Mouse (Mus musculus): ENCODE results near the gene Cit. TPM values are rescaled to one million over a fixed set of nuclear protein-coding genes. Genes with fewer than 3 reads are reported as not detected.
A peak's percentile ranks its signal among the peaks of the same experiment; 100 is the strongest.

The Cit gene
- polyA plus RNA-seq, 1 experiment from 2014 or later = 29.3 TPM

GRCm38 (mm10) chr5:116030566-116031189 is 185.6 kb downstream of the Cit start:
- no peak overlapping the region for H3K9ac ChIP-seq
- H3K36me3 ChIP-seq = no peaks in the 10 kb centered on the region
- WGBS = 8% methylated on average over 19 of the region's 19 CpGs
- H3K27ac ChIP-seq = no peak overlapping the region
- H3K27me3 ChIP-seq (replicated peaks) = 0 out of 2 replicates have a peak, but pooled peaks cover 4% of the 10 kb centered on the region
- H3K9me3 ChIP-seq = no peaks in the 10 kb centered on the region
- peak overlapping the region; percentile 25 for H3K4me2 ChIP-seq
- 0 out of 2 replicates have a peak, but pooled peaks cover 6% of the 10 kb centered on the region for H3K4me1 ChIP-seq
- H3K4me3 ChIP-seq (replicated peaks) = no peak overlapping the region
- ATAC-seq (ENCODE audit: insufficient read depth, low FRiP score, low read depth) = no peak

GRCm38 (mm10) chr5:116031190-116031577 is 186.1 kb downstream of the Cit start:
- Histone ChIP-seq H3K9me3 (no peaks in the 10 kb centered on the region), H3K36me3 (no peaks in the 10 kb centered on the region), H3K9ac (no peak overlapping the region), H3K4me2 (peak overlapping the region; percentile 25; the same call in 1 of the 2 replicates), H3K27me3 (replicated peaks) (0 out of 2 replicates have a peak, but pooled peaks cover 8% of the 10 kb centered on the region), H3K4me1 (0 out of 2 replicates have a peak, but pooled peaks cover 6% of the 10 kb centered on the region), H3K4me3 (replicated peaks) (no peak overlapping the region), H3K27ac (no peak overlapping the region)
- WGBS = 3% methylated on average over 14 of the region's 14 CpGs
- ATAC-seq (ENCODE audit: insufficient read depth, low FRiP score, low read depth) = no peak

GRCm38 (mm10) chr5:116036465-116036864 is 191.4 kb downstream of the Cit start:
- H3K9me3 ChIP-seq = no peaks in the 10 kb centered on the region
- H3K4me2 ChIP-seq = no peak overlapping the region
- H3K4me1 ChIP-seq = no peaks in the 10 kb centered on the region
- H3K9ac ChIP-seq = no peak overlapping the region
- 0 out of 2 replicates have a peak, but pooled peaks cover 4% of the 10 kb centered on the region for H3K27me3 ChIP-seq (replicated peaks)
- H3K27ac ChIP-seq = no peak overlapping the region
- 72% methylated on average over 16 of the region's 16 CpGs for WGBS
- no peak overlapping the region for H3K4me3 ChIP-seq (replicated peaks)
- ATAC-seq (ENCODE audit: insufficient read depth, low FRiP score, low read depth) = no peak
- no peaks in the 10 kb centered on the region for H3K36me3 ChIP-seq

GRCm38 (mm10) chr5:116037731-116038130 is 192.7 kb downstream of the Cit start:
- Histone ChIP-seq H3K4me2 (no peak overlapping the region), H3K9me3 (no peaks in the 10 kb centered on the region), H3K4me3 (replicated peaks) (no peak overlapping the region), H3K27ac (no peak overlapping the region), H3K9ac (no peak overlapping the region), H3K4me1 (no peaks in the 10 kb centered on the region), H3K36me3 (no peaks in the 10 kb centered on the region), H3K27me3 (replicated peaks) (0 out of 2 replicates have a peak, but pooled peaks cover 4% of the 10 kb centered on the region)
- 57% methylated on average over 11 of the region's 12 CpGs for WGBS
- no peak for ATAC-seq (ENCODE audit: insufficient read depth, low FRiP score, low read depth)

GRCm38 (mm10) chr5:116039706-116040105 is 194.6 kb downstream of the Cit start:
- H3K27ac ChIP-seq = no peak overlapping the region
- peak overlapping the region; percentile 51 for H3K4me2 ChIP-seq
- no peaks in the 10 kb centered on the region for H3K36me3 ChIP-seq
- H3K9ac ChIP-seq = no peak overlapping the region
- peak overlapping the region; percentile 5; the same call in 1 of the 2 replicates for H3K4me3 ChIP-seq (replicated peaks)
- no peak for ATAC-seq (ENCODE audit: insufficient read depth, low FRiP score, low read depth)
- H3K4me1 ChIP-seq = no peaks in the 10 kb centered on the region
- 20% methylated on average over 11 of the region's 11 CpGs for WGBS
- no peaks in the 10 kb centered on the region for H3K9me3 ChIP-seq
- H3K27me3 ChIP-seq (replicated peaks) = 0 out of 2 replicates have a peak, but pooled peaks cover 4% of the 10 kb centered on the region

- 71% methylated on average over 7 of the region's 7 CpGs for WGBS
- Histone ChIP-seq H3K27me3 (replicated peaks) (no peaks in the 10 kb centered on the region), H3K4me2 (no peak overlapping the region), H3K4me3 (replicated peaks) (no peak overlapping the region), H3K9me3 (no peaks in the 10 kb centered on the region), H3K4me1 (no peaks in the 10 kb centered on the region), H3K9ac (no peak overlapping the region), H3K36me3 (no peaks in the 10 kb centered on the region), H3K27ac (no peak overlapping the region)
- no peak for ATAC-seq (ENCODE audit: insufficient read depth, low FRiP score, low read depth)
Observed at GRCm38 (mm10) chr5:116042241-116042640, 197.2 kb downstream of the Cit start.

- H3K4me3 ChIP-seq (replicated peaks) = no peak overlapping the region
- H3K27me3 ChIP-seq (replicated peaks) = no peaks in the 10 kb centered on the region
- no peaks in the 10 kb centered on the region for H3K36me3 ChIP-seq
- H3K9me3 ChIP-seq = no peaks in the 10 kb centered on the region
- 0 out of 2 replicates have a peak, but pooled peaks cover 2% of the 10 kb centered on the region for H3K4me1 ChIP-seq
- no peak for ATAC-seq (ENCODE audit: insufficient read depth, low FRiP score, low read depth)
- 77% methylated on average over 8 of the region's 8 CpGs for WGBS
- no peak overlapping the region for H3K4me2 ChIP-seq
- no peak overlapping the region for H3K27ac ChIP-seq
- H3K9ac ChIP-seq = no peak overlapping the region
Observed at GRCm38 (mm10) chr5:116045581-116045980, 200.5 kb downstream of the Cit start.

- H3K4me1 ChIP-seq = 0 out of 2 replicates have a peak, but pooled peaks cover 2% of the 10 kb centered on the region
- no peaks in the 10 kb centered on the region for H3K27me3 ChIP-seq (replicated peaks)
- H3K4me3 ChIP-seq (replicated peaks) = no peak overlapping the region
- WGBS = 67% methylated on average over 4 of the region's 4 CpGs
- H3K27ac ChIP-seq = no peak overlapping the region
- no peak for ATAC-seq (ENCODE audit: insufficient read depth, low FRiP score, low read depth)
- no peak overlapping the region for H3K4me2 ChIP-seq
- H3K9ac ChIP-seq = no peak overlapping the region
- no peaks in the 10 kb centered on the region for H3K9me3 ChIP-seq
- H3K36me3 ChIP-seq = no peaks in the 10 kb centered on the region
Observed at GRCm38 (mm10) chr5:116046246-116046645, 201.2 kb downstream of the Cit start.

- Histone ChIP-seq H3K9me3 (no peaks in the 10 kb centered on the region), H3K27ac (no peak overlapping the region), H3K27me3 (replicated peaks) (no peaks in the 10 kb centered on the region), H3K4me2 (no peak overlapping the region), H3K9ac (no peak overlapping the region), H3K36me3 (no peaks in the 10 kb centered on the region), H3K4me1 (0 out of 2 replicates have a peak, but pooled peaks cover 2% of the 10 kb centered on the region), H3K4me3 (replicated peaks) (no peak overlapping the region)
- no peak for ATAC-seq (ENCODE audit: insufficient read depth, low FRiP score, low read depth)
- WGBS = 89% methylated on average over 3 of the region's 3 CpGs
Observed at GRCm38 (mm10) chr5:116048321-116048720, 203.2 kb downstream of the Cit start.

GRCm38 (mm10) chr5:116049821-116050220 is 204.7 kb downstream of the Cit start:
- H3K27me3 ChIP-seq (replicated peaks) = no peaks in the 10 kb centered on the region
- no peak overlapping the region for H3K4me2 ChIP-seq
- 69% methylated on average over 4 of the region's 4 CpGs for WGBS
- H3K4me1 ChIP-seq = 0 out of 2 replicates have a peak, but pooled peaks cover 2% of the 10 kb centered on the region
- H3K36me3 ChIP-seq = no peaks in the 10 kb centered on the region
- ATAC-seq (ENCODE audit: insufficient read depth, low FRiP score, low read depth) = no peak
- H3K9me3 ChIP-seq = no peaks in the 10 kb centered on the region
- no peak overlapping the region for H3K4me3 ChIP-seq (replicated peaks)
- H3K27ac ChIP-seq = no peak overlapping the region
- no peak overlapping the region for H3K9ac ChIP-seq

GRCm38 (mm10) chr5:116052171-116052570 is 207.1 kb downstream of the Cit start:
- no peak for ATAC-seq (ENCODE audit: insufficient read depth, low FRiP score, low read depth)
- no peak overlapping the region for H3K27ac ChIP-seq
- H3K4me2 ChIP-seq = no peak overlapping the region

GRCm38 (mm10) chr5:116052826-116053225 is 207.7 kb downstream of the Cit start:
- Histone ChIP-seq H3K27ac (no peak overlapping the region), H3K9me3 (no peaks in the 10 kb centered on the region), H3K27me3 (replicated peaks) (no peaks in the 10 kb centered on the region), H3K36me3 (no peaks in the 10 kb centered on the region), H3K9ac (no peak overlapping the region), H3K4me1 (0 out of 2 replicates have a peak, but pooled peaks cover 2% of the 10 kb centered on the region), H3K4me2 (no peak overlapping the region), H3K4me3 (replicated peaks) (no peak overlapping the region)
- 61% methylated on average over 6 of the region's 6 CpGs for WGBS
- no peak for ATAC-seq (ENCODE audit: insufficient read depth, low FRiP score, low read depth)

More at GRCm38 (mm10) chr5:116052171-116052570, 207.1 kb downstream of the Cit start:
- Histone ChIP-seq H3K27me3 (replicated peaks) (no peaks in the 10 kb centered on the region), H3K4me1 (0 out of 2 replicates have a peak, but pooled peaks cover 2% of the 10 kb centered on the region), H3K4me3 (replicated peaks) (no peak overlapping the region), H3K36me3 (no peaks in the 10 kb centered on the region), H3K9me3 (no peaks in the 10 kb centered on the region), H3K9ac (no peak overlapping the region)
- 76% methylated on average over 5 of the region's 5 CpGs for WGBS

Measured in stomach, embryonic 15.5 days (tissue).